ENCODE assay signal across 1 mouse cellular context in genomic region chr7:27490543-27491329, GRCm38 (mm10).
TF ChIP-seq lines count a peak whose summit lies in the region.

No protein-coding gene starts in this region.

TF ChIP-seq in CH12.LX, 34 proteins besides CTCF, POLR2A, EP300 and RAD21:
- TF ChIP-seq MAZ (IDR thresholded peaks at IDR 0.05; ENCODE audit: low read depth, low read length) (peak; percentile 70), SMC3 (IDR thresholded peaks at IDR 0.05; ENCODE audit: low read depth, low read length) (peak; percentile 72), PAX5 (IDR thresholded peaks at IDR 0.05; ENCODE audit: low read length) (no peak), RCOR1 (conservative IDR thresholded peaks at IDR 0.05; ENCODE audit: low read depth, low read length) (no peak), USF2 (conservative IDR thresholded peaks at IDR 0.05; ENCODE audit: low read depth, low read length) (no peak), ELF1 (IDR thresholded peaks at IDR 0.05; ENCODE audit: low read depth, low read length) (peak; percentile 67), ETS1 (conservative IDR thresholded peaks at IDR 0.05; ENCODE audit: low read depth, low read length) (no peak; the same call in 1 of the 2 replicates), NELFE (IDR thresholded peaks at IDR 0.05; ENCODE audit: low read depth, low read length) (peak; percentile 47; the same call in 1 of the 2 replicates), SIN3A (IDR thresholded peaks at IDR 0.05; ENCODE audit: low read length) (peak; percentile 59), JUND (conservative IDR thresholded peaks at IDR 0.05; ENCODE audit: low read depth, low read length) (no peak), HCFC1 (IDR thresholded peaks at IDR 0.05; ENCODE audit: low read depth, low read length) (no peak; the same call in 1 of the 2 replicates), TBP (conservative IDR thresholded peaks at IDR 0.05; ENCODE audit: low read depth, low read length) (no peak), BHLHE40 (IDR thresholded peaks at IDR 0.05; ENCODE audit: low read depth, low read length) (peak; percentile 97), GABPA (IDR thresholded peaks at IDR 0.05; ENCODE audit: insufficient replicate concordance, low read depth, low read length) (no peak), CHD2 (IDR thresholded peaks at IDR 0.05; ENCODE audit: low read length) (peak; percentile 68), KAT2A (IDR thresholded peaks at IDR 0.05; ENCODE audit: insufficient replicate concordance, low read length) (no peak), ZNF384 (IDR thresholded peaks at IDR 0.05; ENCODE audit: low read depth, low read length) (peak; percentile 83), UBTF (IDR thresholded peaks at IDR 0.05; ENCODE audit: low read depth, low read length) (no peak), TCF12 (IDR thresholded peaks at IDR 0.05; ENCODE audit: low read depth, low read length) (peak; percentile 55; the same call in 1 of the 2 replicates)
